Comparison of ENCODE assay signal across 8 mouse cellular contexts in genomic region chr17:26502808-26503671, GRCm38 (mm10). TPM values are rescaled to one million over a fixed set of nuclear protein-coding genes. Genes with fewer than 3 reads are reported as not detected.
DNase-seq lines count a peak whose midpoint lies in the region; ATAC-seq and TF ChIP-seq lines count a peak whose summit lies in the region.

No protein-coding gene starts in this region.

- peak overlapping the region; percentile 73 for H3K9ac ChIP-seq in heart, adult 2 months (ENCODE audit: low read depth, low read length)
- peak overlapping the region; percentile 43; the same call in 1 of the 2 replicates for H3K9ac ChIP-seq in limb, embryonic 11.5 days (ENCODE audit: low read length)
- H3K9ac ChIP-seq in midbrain, embryonic 12.5 days (replicated peaks) = peak overlapping the region; percentile 55

- H3K9me3 ChIP-seq in limb, embryonic 11.5 days (ENCODE audit: control insufficient read depth, low read length) = no peaks in the 10 kb centered on the region
- H3K9me3 ChIP-seq in midbrain, embryonic 12.5 days = no peaks in the 10 kb centered on the region

- DNase-seq in gastrocnemius, adult 2 months = peak; percentile 71
- no peak for DNase-seq in gastrocnemius, postnatal 36 days
- DNase-seq in heart, adult 2 months = peak; percentile 77 to 86
- DNase-seq in kidney, adult 2 months = peak; percentile 95
- peak; percentile 77 for DNase-seq in limb, embryonic 11.5 days (ENCODE audit: low spot score)
- peak; percentile 60 to 73 for DNase-seq in spleen, postnatal 36 days (ENCODE audit: low spot score in 2 of 2)

- peak; percentile 98 for TF ChIP-seq EP300 in heart, adult 2 months (IDR thresholded peaks at IDR 0.05; ENCODE audit: insufficient read depth, low read depth, low read length)

- H3K4me2 ChIP-seq in limb, embryonic 11.5 days (ENCODE audit: low read depth, severe bottlenecking) = peak overlapping the region; percentile 39
- H3K4me2 ChIP-seq in midbrain, embryonic 12.5 days (replicated peaks) = peak overlapping the region; percentile 55

- peaks cover 6% of the 10 kb centered on the region for H3K4me1 ChIP-seq in cortical plate, adult 2 months (ENCODE audit: control insufficient read depth, insufficient read depth, low read length)
- peaks cover 22% of the 10 kb centered on the region for H3K4me1 ChIP-seq in heart, adult 2 months (ENCODE audit: control insufficient read depth, insufficient read depth, low read length)
- peaks cover 24% of the 10 kb centered on the region for H3K4me1 ChIP-seq in kidney, adult 2 months (ENCODE audit: control insufficient read depth, insufficient read depth, low read length)
- peaks cover 23% of the 10 kb centered on the region; the same call in 1 of the 2 replicates for H3K4me1 ChIP-seq in limb, embryonic 11.5 days (ENCODE audit: control insufficient read depth, insufficient read depth, low read length)
- H3K4me1 ChIP-seq in midbrain, embryonic 12.5 days = peaks cover 56% of the 10 kb centered on the region

- H3K27me3 ChIP-seq in heart, adult 2 months (ENCODE audit: control insufficient read depth, insufficient read depth, low read length) = no peaks in the 10 kb centered on the region
- no peaks in the 10 kb centered on the region for H3K27me3 ChIP-seq in kidney, adult 2 months (replicated peaks; ENCODE audit: control insufficient read depth, insufficient read depth, low read length)
- H3K27me3 ChIP-seq in limb, embryonic 11.5 days (ENCODE audit: control insufficient read depth, insufficient read depth, low read length) = no peaks in the 10 kb centered on the region
- no peaks in the 10 kb centered on the region for H3K27me3 ChIP-seq in midbrain, embryonic 12.5 days

- WGBS in heart, adult 2 months = 2% methylated on average over 20 of the region's 20 CpGs
- 3% methylated on average over 20 of the region's 20 CpGs for WGBS in kidney, adult 2 months
- 5% methylated on average over 20 of the region's 20 CpGs for WGBS in limb, embryonic 11.5 days
- WGBS in midbrain, embryonic 12.5 days = 1% methylated on average over 20 of the region's 20 CpGs

- TF ChIP-seq CTCF in gastrocnemius, adult 2 months (IDR thresholded peaks at IDR 0.05) = no peak
- no peak for TF ChIP-seq CTCF in cortical plate, adult 2 months (IDR thresholded peaks at IDR 0.05; ENCODE audit: extremely low read depth, insufficient read depth, low read length)
- peak; percentile 25 for TF ChIP-seq CTCF in heart, adult 2 months (IDR thresholded peaks at IDR 0.05)
- no peak for TF ChIP-seq CTCF in kidney, adult 2 months (conservative IDR thresholded peaks at IDR 0.05; ENCODE audit: insufficient read depth, insufficient read length, low read depth, low read length)

- H3K27ac ChIP-seq in gastrocnemius, adult 2 months = peak overlapping the region; percentile 100
- peak overlapping the region; percentile 95 for H3K27ac ChIP-seq in cortical plate, adult 2 months (ENCODE audit: insufficient read depth, low read length)
- H3K27ac ChIP-seq in heart, adult 2 months = peak overlapping the region; percentile 100
- H3K27ac ChIP-seq in kidney, adult 2 months (ENCODE audit: insufficient read depth, low read depth, low read length) = peak overlapping the region; percentile 96
- peak overlapping the region; percentile 49; the same call in 1 of the 2 replicates for H3K27ac ChIP-seq in limb, embryonic 11.5 days (replicated peaks; ENCODE audit: low read depth, low read length)
- peak overlapping the region; percentile 88 for H3K27ac ChIP-seq in midbrain, embryonic 12.5 days (replicated peaks)

- intact Hi-C loops in gastrocnemius, adult 2 months (cut with DNase I) = no loop called here
- intact Hi-C loops in gastrocnemius, postnatal 36 days (cut with DNase I) = no loop called here
- intact Hi-C loops in heart, adult 2 months (cut with DNase I) = no loop called here

- ATAC-seq in limb, embryonic 11.5 days (ENCODE audit: insufficient number of reproducible peaks, low FRiP score, low TSS enrichment, low read depth) = peak; percentile 59
- ATAC-seq in midbrain, embryonic 12.5 days (ENCODE audit: low FRiP score, low read depth) = peak; percentile 76

- H3K36me3 ChIP-seq in heart, adult 2 months (ENCODE audit: control insufficient read depth, insufficient read depth, low read length) = peaks cover 20% of the 10 kb centered on the region
- H3K36me3 ChIP-seq in kidney, adult 2 months (ENCODE audit: control insufficient read depth, insufficient read depth, low read length) = peaks cover 12% of the 10 kb centered on the region
- H3K36me3 ChIP-seq in limb, embryonic 11.5 days (ENCODE audit: control insufficient read depth, insufficient read depth, low read length) = peaks cover 3% of the 10 kb centered on the region; the same call in 1 of the 2 replicates
- peaks cover 11% of the 10 kb centered on the region for H3K36me3 ChIP-seq in midbrain, embryonic 12.5 days

- H3K79me2 ChIP-seq in heart, adult 2 months (replicated peaks; ENCODE audit: control insufficient read depth, insufficient read depth, low read length) = no peaks in the 10 kb centered on the region; the same call in none of the 2 replicates

- 0 out of 2 replicates have a peak, but pooled peaks have one; percentile 31 for TF ChIP-seq POLR2A in cortical plate, adult 2 months (IDR thresholded peaks at IDR 0.05; ENCODE audit: extremely low read depth, insufficient read depth, low read length)
- 0 out of 2 replicates have a peak, but pooled peaks have one; percentile 9 for TF ChIP-seq POLR2A in heart, adult 2 months (IDR thresholded peaks at IDR 0.05; ENCODE audit: insufficient read depth, low read depth, low read length)
- no peak for TF ChIP-seq POLR2A in kidney, adult 2 months (IDR thresholded peaks at IDR 0.05; ENCODE audit: low read depth, low read length)

- H3K4me3 ChIP-seq in gastrocnemius, adult 2 months = peak overlapping the region; percentile 86
- H3K4me3 ChIP-seq in cortical plate, adult 2 months (ENCODE audit: insufficient read depth, low read length) = peak overlapping the region; percentile 18
- H3K4me3 ChIP-seq in heart, adult 2 months = peak overlapping the region; percentile 37
- H3K4me3 ChIP-seq in kidney, adult 2 months (ENCODE audit: insufficient read depth, low read depth, low read length) = peak overlapping the region; percentile 12
- H3K4me3 ChIP-seq in limb, embryonic 11.5 days (ENCODE audit: low read depth, low read length) = peak overlapping the region; percentile 16
- peak overlapping the region; percentile 35 for H3K4me3 ChIP-seq in midbrain, embryonic 12.5 days

RNA-seq across cellular contexts. Expression of gene Ergic1, which starts 58.2 kb away (rescaled TPM):
- 10 to 100 TPM; 40.3 to 60.3 TPM for total RNA-seq in gastrocnemius, adult 2 months (2021)
- total RNA-seq in gastrocnemius, postnatal 36 days (2021) = 10 to 100 TPM; 47.2 to 51.5 TPM
- 140 and 143 TPM in 2 replicates for polyA plus RNA-seq in cortical plate, adult 2 months (2012; rRNA removed)
- total RNA-seq in heart, adult 2 months (2021) = 10 to 100 TPM; 53.6 to 59.4 TPM
- 64.4 and 84.3 TPM in 2 replicates for polyA plus RNA-seq in heart, adult 2 months (2012; rRNA removed)
- polyA plus RNA-seq in kidney, adult 2 months (2012; rRNA removed) = 131 and 141 TPM in 2 replicates
- 134 and 143 TPM in 2 replicates for polyA plus RNA-seq in limb, embryonic 11.5 days (2014; fragmentation: Nextera tagmentation; extraction: Ambion mirVana)
- 89.6 and 92.4 TPM in 2 replicates for polyA plus RNA-seq in midbrain, embryonic 12.5 days (2016; fragmentation: Nextera tagmentation; extraction: Ambion mirVana)

RNA-seq across cellular contexts. Expression of gene Dusp1, which starts 58.9 kb away (rescaled TPM):
- 10 to 100 TPM; 73.0 to 89.6 TPM for total RNA-seq in gastrocnemius, adult 2 months (2021)
- 100 to 1,000 TPM in 1 of 2 experiments, 10 to 100 TPM in 1; 74.6 to 112 TPM for total RNA-seq in gastrocnemius, postnatal 36 days (2021)
- polyA plus RNA-seq in cortical plate, adult 2 months (2012; rRNA removed) = 51.0 and 71.1 TPM in 2 replicates
- 10 to 100 TPM; 61.4 to 71.3 TPM for total RNA-seq in heart, adult 2 months (2021)
- 122 and 171 TPM in 2 replicates for polyA plus RNA-seq in heart, adult 2 months (2012; rRNA removed)
- 52.4 and 66.1 TPM in 2 replicates for polyA plus RNA-seq in kidney, adult 2 months (2012; rRNA removed)
- polyA plus RNA-seq in limb, embryonic 11.5 days (2014; fragmentation: Nextera tagmentation; extraction: Ambion mirVana) = 22.8 and 26.0 TPM in 2 replicates
- 35.4 and 37.5 TPM in 2 replicates for polyA plus RNA-seq in midbrain, embryonic 12.5 days (2016; fragmentation: Nextera tagmentation; extraction: Ambion mirVana)

Comparison
In these comparisons a context has a peak if more than half of its experiments do, and no peak if none do; other contexts are left out.
1. DNase-seq: peak in gastrocnemius, adult 2 months (single experiment), heart, adult 2 months (2 of 2), kidney, adult 2 months (single experiment), limb, embryonic 11.5 days (single experiment) and spleen, postnatal 36 days (2 of 2); none in gastrocnemius, postnatal 36 days (0 of 2).
2. H3K27ac ChIP-seq: peak in every context shown above with its lines; median percentile 100 in gastrocnemius, adult 2 months; 100 in heart, adult 2 months; 96 in kidney, adult 2 months; 95 in cortical plate, adult 2 months; 88 in midbrain, embryonic 12.5 days; 49 in limb, embryonic 11.5 days.
3. H3K4me3 ChIP-seq: peak in every context shown above with its lines; median percentile 86 in gastrocnemius, adult 2 months; 37 in heart, adult 2 months; 35 in midbrain, embryonic 12.5 days; 18 in cortical plate, adult 2 months; 16 in limb, embryonic 11.5 days; 12 in kidney, adult 2 months.
4. Peak in every context shown above with its lines, with median percentiles within 50 percentile points of each other: H3K9ac ChIP-seq.